Mouse (Mus musculus): Measurements from ENCODE around the gene Nr2e3.

DNA sequence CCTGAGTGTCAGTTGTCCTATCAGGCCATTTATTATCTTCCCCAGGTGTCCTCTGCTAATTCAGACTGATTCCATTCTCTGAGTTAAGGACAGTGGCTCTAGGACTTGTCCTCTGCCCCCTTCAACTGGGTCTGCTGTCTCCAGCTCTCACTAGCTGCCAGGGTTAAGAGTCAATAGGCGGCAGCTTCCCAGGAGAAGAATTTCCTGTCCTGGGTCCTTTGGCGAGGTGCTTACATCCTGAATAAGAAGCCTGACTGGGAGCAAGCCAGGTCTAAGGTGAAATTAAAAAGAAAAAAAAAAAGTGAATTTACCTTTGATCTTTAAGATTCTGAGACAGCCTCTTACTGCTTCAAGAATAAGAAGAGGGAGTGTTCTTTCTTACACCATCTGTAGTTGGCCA, 20.8 kb downstream of the Nr2e3 start:
- TF ChIP-seq GATA1 (IDR thresholded peaks at IDR 0.05; ENCODE audit: borderline replicate concordance, low read length) (no peak), FLI1 (IDR thresholded peaks at IDR 0.05; ENCODE audit: low read length) (no peak)

Measured in megakaryocyte, embryonic 14.5 days (primary cell).